Mouse (Mus musculus): ENCODE measurements at regions not wholly inside any gene's neighbourhood (a gene's known extent, or its start where the extent isn't known, plus 50 kb on each side); places are given as distances from the start of the nearest gene placed in this dataset.

- peak; percentile 43 for DNase-seq (ENCODE audit: low spot score)
Observed at GRCm38 (mm10) chr1:174999265-175000200, 77.9 kb upstream of the Grem2 start.

GRCm38 (mm10) chr1:174992520-174992919 is 70.9 kb upstream of the Grem2 start:
- peak; percentile 58 for DNase-seq (ENCODE audit: low spot score)

DNA sequence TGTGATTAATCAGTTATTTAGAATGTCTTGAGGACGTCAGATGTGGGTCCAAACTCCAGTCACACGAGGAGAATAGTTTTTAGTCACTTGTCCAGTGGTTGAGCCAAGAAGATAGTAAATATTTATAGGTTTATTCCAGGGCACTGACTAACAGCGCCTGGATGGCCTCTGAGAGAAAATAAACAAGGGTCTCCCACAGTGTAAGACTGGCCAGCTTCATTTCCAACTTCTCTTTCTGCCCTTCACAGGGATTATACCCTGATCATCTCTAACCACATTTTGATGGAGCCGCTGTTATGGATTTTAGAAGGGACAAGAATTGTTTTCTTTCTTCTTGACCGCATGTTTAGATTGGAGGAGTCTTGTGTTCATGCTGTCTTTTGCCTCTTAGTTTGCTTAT is 67.0 kb upstream of the Grem2 start:
- no peak for DNase-seq (ENCODE audit: low spot score)

DNA sequence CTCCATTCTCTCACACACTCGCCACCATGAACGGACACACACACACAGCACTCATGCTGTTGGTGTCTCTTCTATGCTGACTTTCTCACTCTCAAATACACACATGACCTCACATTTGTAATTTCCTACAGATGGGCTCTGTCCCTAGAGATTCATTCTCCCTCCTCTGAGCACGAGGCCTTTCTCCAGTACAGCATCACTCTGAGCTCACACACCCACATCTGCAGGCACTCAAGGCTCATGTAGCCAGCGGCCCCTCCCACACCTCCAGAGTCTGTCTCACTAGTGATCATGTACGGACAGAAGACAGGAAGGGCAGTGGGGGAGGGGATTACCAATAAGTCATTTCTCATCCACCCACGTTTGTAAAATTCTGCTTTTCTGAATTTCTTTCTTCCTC is 50.3 kb upstream of the Grem2 start:
- DNase-seq (ENCODE audit: low spot score) = no peak
